Mouse (Mus musculus) heart, postnatal 25 days (tissue): ENCODE results near the gene Abcg2. TPM values are rescaled to one million over a fixed set of nuclear protein-coding genes. Genes with fewer than 3 reads are reported as not detected.

Source experiments
- DNase-seq: peaks from one replicate; pipeline ENCODE4 v3.0.0; 2022; ENCODE audit warnings: low spot score
- intact Hi-C: fragments of 180-260 bp; cut with DNase I; formaldehyde crosslinking; loops from one replicate; pipeline ENCODE4 v1.15.1; 2025
- total RNA-seq, 2 experiments: library from RNA; stranded (reverse); gene quantifications; 2 replicates each; pipeline ENCODE4 v1.2.3; 2021

Abcg2 gene
- total RNA-seq, 2 experiments from 2014 or later: 23.9 to 30.4 TPM

DNA sequence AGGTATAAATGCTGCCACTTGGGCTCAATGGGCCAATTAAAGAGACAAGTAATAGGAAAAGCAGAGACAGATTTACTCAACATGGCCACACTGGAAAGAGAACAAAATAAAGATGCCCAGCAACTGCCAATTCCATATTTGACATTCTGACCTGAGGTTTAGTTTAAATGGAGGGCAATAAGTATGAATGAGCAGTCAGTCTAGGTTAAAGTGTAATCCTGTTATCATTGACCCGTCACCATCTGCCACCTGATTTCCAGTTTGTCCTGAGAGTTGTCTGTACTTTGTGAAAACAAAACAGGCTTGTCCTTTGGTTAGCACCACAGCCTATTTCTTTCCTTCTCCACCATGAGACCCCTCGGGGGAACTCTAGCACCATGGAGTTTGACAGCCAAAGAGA lies 44.9 kb downstream of the Abcg2 start:
- intact Hi-C loops: no loop called here
- no peak for DNase-seq

DNA sequence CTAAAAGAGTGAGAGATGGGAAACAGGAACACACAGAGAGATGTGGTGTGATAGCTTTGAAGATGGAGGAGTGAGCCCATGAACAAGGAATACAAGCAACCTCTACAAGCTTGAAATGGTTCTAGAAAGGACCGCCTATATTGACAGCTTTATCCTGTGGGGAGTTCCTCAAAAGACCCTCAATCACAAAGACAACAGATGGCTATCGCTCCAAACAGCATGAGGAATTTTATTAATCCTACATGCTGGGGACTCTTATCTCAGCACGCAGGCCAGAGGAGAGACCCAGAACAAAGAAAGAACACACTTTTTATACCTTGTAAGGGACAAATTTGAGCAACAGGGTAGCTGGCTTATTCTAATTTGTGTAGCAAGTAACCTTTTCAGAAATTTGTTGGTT lies 48.1 kb downstream of the Abcg2 start:
- intact Hi-C loops: no loop called here
- no peak for DNase-seq

DNA sequence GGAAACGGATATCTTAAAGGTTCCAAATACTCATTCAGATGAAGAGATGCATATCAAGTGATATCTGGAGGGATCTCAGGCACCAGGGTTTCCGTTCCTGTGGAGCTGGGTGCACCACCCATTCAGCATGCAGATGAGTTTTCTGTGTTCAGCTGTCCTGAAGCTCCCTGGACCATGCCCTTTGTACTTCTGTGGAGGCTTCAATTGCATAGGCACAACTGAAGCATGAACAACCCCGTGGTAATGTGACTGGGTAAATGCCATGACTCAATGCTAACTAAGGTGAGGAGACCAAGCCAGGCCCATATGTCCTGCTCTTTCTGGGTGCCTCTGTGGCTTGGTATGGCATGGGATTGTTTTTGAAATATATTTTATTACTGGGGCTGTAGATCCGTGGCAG lies 49.4 kb downstream of the Abcg2 start:
- intact Hi-C loops: no loop called here
- DNase-seq: no peak

DNA sequence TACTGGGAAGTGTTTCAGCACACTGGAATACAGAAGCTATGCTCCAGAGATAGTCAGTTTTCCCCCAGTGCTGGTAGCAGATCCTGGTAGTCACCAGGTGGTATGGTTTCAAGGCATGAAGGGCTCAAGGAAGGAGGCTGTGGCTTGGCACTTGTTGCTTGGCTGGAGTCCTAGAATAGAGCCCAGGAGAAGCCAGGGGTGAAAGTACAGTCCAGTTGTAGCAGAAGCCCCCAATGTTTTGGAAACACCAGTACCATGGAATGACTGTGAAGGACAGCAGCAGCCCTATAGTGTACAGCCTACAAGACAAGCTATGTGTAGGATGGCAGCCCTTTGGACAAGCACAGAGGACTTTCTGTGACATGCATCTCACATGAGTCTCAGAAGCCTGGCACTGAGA lies 54.2 kb downstream of the Abcg2 start:
- intact Hi-C loops: no loop called here
- DNase-seq: no peak

DNA sequence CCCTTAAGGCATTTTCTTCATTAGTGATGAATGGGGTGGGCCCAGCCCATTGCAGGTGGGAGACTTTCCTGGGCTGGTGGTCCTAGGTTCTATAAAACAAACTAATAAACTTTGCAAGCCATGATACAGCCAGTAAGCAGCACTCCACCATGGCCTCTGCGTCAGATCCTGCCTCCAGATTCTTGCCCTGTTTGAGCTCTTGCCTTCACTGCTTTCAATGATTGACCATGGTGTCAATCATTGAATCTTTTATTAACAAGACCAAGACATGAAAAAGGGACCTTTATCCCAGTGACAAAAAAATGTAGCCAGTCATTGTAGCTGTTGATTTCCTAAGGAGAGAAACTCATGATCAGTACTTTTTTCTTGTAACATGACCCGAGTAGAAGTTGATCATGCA lies 55.1 kb downstream of the Abcg2 start:
- DNase-seq: no peak
- intact Hi-C loops: no loop called here

DNA sequence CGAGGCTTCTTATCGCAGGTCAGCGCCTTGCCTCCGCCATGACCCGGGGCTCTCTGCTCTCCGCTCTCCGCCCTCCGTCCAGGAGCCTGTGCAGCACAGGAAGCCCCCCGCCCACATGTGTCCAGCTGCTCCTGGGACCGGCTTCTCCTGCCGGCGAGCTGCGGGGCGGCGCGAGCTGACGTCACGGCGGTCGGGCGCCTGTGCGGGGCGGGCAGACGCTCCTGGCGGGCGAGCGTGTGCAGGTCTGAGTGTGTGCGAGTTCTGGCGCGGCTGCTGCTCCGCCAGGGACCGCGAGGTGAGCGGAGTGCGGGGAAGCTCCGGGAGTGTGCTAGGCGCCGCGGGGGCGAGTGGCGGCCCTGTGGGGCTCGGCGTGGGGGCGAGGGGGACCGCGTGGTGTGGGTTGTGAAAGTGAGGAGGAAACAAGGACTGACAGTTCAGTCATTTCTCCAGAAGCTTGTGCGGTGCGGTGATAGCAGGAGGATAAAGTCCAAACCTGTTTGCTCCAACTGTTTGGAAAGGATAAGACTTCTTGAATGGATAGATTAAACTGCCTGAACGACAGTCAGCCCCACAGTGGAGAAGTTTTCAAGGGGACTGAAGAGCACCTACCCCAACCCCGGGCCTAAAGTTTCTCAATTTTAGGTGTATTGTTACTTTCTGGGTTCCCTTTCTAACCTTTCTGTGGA lies 56.2 kb downstream of the Abcg2 start:
- peak; percentile 69 for DNase-seq
- intact Hi-C loops: loop anchor here (5.0 kb wide), 1 partner anchor 33 kb away; no protein-coding TSS in a partner anchor

DNA sequence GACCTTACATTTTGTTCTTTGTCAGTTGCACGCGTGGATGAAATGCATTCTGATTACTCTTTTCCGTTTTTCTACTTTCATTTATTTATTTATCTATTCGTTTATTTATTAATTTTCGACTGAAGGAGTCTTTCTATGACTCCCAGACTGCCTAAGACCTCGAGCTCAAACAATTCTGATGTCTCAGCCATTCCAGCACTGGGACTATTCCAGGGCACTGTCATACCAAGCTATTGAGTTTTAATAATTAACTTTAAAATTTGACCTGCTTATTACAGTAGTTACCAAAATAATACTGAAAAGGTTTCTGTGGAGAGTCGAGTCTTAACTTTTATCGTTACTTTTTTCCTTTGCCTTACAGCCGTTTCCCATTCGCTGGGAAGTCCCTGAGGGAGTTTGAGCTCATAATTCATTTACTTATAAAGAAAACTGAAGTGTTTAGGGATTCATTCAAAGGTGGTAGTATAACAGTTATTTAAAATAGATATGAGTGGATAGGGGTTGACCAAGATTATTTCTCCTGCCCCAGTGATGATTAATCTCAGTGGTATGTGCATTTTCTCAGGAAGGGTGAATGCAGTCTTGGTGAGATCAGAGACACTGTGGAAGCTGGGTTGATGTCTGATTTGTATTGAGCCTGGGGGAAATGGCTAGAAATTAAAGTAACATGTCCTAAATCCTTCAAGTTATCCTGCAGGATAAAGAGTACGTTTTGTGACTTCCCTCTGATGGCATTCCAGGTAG lies 56.9 kb downstream of the Abcg2 start:
- no peak for DNase-seq
- intact Hi-C loops: loop anchor here (5.0 kb wide), 1 partner anchor 34 kb away; no protein-coding TSS in a partner anchor

DNA sequence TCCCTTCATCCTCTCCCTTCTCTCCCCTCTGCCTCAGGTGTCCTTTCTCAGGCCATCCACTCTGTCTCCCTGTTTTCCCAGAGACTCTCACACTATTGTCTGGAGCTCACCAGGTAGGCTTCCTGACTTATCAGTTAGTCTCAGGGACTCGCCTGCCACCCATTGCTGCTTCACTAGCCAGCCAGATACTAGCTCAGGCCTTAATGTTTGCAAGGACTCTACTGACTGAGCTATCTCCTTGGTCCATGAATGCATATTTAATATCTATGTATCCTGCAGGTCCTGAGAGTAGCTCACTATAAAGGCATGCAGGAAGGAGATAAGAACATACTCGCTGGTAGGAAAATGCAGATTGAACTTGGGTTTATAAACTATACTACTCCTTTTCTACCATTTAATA lies 57.9 kb downstream of the Abcg2 start:
- intact Hi-C loops: loop anchor here (5.0 kb wide), 1 partner anchor 35 kb away; no protein-coding TSS in a partner anchor
- no peak for DNase-seq

DNA sequence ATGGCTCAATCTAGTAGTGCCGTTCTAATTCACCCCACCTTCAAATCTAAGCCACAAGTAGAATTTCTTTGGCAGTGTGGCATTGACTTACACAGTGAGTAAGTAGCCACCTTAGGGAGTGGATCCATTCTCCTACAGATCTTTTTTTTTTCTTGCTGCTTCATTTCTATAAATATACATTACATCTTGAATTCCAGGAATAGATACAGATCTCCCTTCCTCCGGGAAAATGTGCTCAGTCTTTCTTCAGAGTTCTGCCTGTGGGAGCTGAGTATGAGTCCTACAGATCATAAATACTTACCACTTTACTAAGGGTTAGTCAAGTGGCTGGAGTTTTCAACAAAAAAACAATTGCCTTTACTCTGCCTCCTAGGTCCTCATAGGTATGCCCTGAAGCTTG lies 60.3 kb downstream of the Abcg2 start:
- intact Hi-C loops: loop anchor here (5.0 kb wide), 1 partner anchor 37 kb away; no protein-coding TSS in a partner anchor
- no peak for DNase-seq

DNA sequence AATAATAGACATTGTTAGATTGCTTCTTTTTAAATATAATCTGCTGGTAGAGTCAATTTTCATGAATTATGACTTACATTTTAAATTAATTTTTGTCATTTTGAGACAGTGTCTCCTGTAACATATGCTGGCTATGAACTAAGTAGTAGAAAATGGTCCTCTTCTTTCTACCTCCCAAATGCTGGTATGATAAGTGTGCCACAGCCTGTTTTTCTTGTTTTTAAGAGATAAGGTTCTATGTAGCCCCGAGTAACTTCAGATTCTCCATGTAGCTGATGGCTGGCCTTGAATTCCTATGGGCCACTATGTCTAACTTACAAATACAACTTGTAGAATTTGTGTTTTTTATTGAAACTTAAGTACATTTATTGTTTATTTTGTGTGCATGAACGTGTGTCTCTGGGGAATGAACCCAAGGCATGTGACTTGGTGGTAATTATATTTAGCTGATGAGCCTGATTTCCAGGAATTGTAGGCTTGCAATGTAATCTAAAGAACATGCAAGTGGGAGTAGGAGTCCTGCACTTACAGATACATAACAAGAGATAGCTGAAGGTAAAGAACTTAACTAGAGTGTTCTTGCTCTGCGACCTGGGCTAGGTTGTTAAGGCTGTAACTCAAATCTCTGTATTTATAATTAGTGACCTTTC lies 63.9 kb downstream of the Abcg2 start:
- intact Hi-C loops: no loop called here
- no peak for DNase-seq

DNA sequence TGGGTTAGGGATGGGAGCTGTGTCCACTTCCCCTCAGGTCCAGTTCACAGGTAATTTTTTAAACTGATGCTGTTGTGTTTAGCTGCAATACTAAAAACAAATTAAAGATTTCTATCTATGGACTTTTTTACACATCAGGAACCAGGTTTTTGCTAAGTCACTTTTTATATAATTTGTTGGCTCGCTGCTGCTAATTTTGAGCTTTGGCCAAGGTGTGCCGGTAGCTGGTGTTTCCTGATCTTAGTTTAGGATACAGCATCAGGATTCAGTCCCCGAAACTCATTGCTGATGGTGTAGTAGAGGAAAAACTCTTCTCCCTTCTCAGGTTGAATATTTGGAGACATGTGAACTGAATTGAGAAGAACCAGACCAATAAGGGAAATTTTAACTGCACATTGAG lies 65.8 kb downstream of the Abcg2 start:
- DNase-seq: peak; percentile 4
- intact Hi-C loops: no loop called here

DNA sequence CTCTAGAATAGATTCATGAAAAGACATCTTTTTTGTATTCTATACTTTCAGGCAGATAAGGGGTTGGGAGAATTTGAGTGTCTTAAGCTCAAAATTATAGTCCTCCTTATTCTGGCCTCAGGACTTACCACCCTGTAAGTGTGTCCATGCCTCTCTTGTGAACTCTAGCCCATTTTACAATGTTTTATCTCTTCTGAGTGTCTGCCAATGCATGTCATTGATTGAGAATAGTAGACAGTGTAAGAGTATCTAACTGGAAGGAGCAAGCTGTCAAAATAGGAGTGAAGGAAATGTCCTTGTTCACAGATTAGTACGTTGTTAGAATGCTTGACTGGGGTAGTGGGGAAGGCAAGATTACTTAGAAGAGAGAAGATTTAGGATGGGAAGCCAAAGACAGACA lies 66.7 kb downstream of the Abcg2 start:
- DNase-seq: no peak
- intact Hi-C loops: no loop called here

DNA sequence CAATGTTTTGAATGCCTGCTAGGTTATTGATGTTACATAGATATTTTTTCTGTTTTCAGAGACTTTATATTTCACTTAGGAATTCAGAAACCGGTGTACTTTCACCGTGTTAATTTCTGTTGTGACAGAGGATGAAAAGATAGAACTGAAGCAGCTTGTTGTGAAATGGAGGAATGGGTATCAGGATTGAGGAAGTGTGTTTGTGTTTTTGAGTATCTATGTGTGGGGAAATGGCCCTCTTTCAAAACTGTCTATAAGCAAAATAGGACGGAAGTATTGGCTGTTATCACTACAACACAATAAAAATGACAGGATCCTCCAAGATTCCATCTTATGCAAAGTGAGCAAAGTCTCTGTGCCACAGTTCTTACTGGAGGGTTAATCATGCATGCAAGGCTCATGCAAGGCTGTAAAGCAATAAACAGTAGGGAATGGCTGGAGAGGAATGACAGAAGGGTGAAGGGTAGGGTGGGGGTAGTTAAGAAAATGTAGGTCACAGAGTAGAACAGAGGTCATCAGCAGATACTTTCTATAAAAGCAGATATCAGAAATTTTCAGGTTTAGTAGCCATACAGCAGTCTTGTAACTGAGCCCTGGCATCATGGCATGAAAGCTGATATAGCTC lies 76.7 kb downstream of the Abcg2 start:
- no peak for DNase-seq
- intact Hi-C loops: no loop called here

DNA sequence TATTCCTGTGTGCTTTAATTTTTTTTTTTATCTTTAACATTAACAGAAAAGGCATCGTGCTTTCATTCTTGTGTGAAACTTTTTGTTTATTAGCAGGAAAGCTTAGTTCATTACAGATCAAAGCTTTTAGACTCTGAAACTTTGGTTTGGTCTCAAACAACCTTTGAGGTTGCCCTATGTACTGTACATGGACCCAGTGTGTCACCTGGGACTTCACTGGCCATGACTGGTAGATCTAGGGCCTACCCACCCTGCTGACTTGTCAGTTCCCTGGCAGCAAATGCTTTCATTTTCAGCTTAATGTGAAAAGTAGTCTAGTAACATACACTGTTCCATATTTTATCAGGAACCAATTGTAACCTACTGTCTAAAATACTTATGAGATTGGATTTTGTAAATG lies 93.5 kb downstream of the Abcg2 start:
- no peak for DNase-seq
- intact Hi-C loops: loop anchor here (5.0 kb wide), 1 partner anchor 56 kb away; no protein-coding TSS in a partner anchor

DNA sequence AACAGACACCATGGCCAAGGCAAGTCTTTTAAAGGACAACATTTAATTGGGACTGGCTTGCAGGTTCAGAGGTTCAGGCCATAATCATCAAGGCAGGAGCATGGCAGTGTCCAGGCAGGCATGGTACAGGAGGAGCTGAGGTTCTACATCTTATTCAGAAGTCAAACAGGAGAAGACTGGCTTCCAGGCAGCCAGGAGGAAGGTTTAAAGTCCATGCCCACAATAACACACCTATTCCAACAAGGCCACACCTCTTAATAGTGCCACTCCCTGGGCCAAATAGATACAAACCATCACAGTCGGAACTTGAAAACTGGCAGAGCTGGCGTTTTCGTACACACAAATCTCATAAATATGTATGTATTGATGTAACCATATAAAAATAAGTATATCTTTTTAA lies 94.2 kb downstream of the Abcg2 start:
- intact Hi-C loops: loop anchor here (5.0 kb wide), 1 partner anchor 56 kb away; no protein-coding TSS in a partner anchor
- no peak for DNase-seq

DNA sequence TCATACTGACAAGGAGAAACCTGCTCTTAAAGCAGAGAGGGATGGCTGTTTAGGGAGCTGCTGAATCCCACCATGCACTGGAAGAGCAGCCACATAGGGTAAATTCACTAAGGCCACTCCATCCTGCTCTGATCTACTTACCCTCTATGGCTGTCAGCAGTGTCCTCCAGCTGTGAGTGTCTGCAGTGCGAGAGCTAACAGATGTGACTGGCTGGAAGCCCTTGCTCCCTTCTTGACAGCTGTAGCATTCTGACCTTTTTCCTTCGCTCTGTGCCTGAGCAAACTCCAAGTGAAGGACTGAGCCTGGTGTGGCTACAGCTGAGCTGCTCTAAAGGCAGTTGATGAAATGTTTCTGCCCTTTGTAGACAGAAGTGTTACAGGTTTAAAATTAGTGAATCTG lies 107.3 kb downstream of the Abcg2 start:
- no peak for DNase-seq
- intact Hi-C loops: no loop called here

DNA sequence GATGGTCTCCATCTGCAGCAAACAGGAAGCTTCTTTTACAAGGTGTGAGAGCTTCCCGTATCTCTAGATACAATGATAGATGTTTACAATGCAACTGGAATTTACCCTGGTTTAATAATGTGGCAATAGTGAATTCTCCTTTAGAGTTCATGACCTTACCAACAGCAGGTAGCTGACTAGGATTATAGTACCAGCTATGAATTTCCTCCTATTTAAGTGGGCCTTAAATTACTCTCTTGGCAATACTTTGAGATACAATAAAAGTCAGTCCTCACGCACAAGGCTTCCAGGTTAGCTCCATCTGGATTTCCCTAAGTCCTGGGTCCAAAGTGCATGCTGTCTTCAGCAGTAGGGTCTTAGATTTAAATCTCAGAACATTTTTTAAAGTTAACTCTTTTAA lies 109.9 kb downstream of the Abcg2 start:
- intact Hi-C loops: no loop called here
- no peak for DNase-seq

DNA sequence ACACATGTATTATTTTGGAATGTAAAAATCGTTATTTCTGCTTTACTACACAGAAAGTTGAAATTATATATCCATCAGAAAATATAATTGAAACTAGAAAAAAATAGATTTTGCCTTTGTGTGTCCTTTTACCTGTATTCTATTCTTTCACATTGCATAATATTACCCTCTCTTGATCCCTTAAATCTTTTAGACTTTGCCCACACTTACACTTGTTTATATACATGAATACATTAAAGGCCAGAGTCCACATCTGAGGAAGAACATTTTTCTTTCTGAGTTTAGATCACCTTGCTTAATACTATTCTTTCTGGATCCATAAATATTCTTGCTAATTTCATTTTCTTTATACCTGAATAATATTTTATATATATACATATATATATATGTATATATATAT lies 110.4 kb downstream of the Abcg2 start:
- intact Hi-C loops: no loop called here
- no peak for DNase-seq

DNA sequence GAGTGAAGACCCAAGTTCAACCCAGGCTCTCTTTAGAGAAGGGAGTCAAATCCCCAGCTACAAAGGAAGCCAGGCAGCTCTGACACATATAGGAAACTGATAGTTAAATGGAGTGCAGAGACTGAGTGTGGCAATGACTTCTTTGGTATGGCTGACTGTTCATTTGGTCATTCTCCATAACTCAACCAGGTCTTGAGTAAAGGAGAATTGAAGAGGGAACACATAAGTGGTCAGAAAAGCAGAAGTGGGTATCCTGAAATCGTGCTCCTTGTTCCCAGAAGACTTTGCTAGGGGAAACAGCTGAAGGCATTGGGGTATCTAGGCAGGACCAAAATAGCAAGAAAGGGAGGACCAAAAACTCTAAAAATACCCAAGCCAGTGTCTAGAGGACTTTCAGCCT lies 126.0 kb downstream of the Abcg2 start:
- no peak for DNase-seq
- intact Hi-C loops: no loop called here

DNA sequence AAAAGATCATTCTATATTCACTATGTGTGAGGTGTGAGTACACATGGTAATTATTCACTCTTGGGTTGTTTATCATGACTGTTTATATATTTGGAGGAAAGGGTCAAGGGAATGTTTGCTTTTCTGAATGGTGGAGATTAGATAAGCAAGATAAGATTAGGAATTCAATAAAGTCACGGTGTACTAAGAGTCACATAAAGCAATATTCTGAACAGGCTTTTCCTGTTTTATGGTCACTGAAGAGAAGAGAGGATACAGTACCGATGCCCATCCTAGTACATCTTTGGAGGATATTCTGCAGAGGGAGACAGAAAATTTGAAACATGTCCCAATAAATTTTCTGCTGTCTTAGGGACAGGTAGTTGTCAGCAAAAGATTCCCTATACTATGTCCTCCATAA lies 127.6 kb downstream of the Abcg2 start:
- intact Hi-C loops: no loop called here
- DNase-seq: no peak

DNA sequence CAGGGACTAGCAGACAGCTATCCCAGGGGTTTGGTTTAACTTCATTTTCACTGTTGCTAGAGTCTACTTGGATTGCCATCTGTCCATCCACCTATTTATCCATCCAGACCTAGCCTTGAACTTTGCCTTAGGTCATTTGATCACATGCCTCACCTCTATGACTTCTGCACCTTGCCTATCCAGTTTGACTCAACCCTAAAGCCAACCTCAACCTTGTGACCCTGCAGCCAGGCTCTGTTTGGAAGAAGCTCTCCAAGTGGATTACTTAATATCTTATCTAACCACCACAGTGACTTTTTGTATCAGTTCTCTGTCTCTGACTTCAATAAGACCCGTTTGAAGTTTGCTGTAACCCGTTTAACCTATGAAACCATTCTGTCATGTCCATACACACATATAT lies 149.5 kb downstream of the Abcg2 start:
- intact Hi-C loops: no loop called here
- DNase-seq: no peak
